Mouse (Mus musculus): ENCODE measurements around the gene Rbms1. TPM values are rescaled to one million over a fixed set of nuclear protein-coding genes. Genes with fewer than 3 reads are reported as not detected.

Rbms1 gene
- polyA plus RNA-seq, 1 experiment, result 3.5 TPM

DNA sequence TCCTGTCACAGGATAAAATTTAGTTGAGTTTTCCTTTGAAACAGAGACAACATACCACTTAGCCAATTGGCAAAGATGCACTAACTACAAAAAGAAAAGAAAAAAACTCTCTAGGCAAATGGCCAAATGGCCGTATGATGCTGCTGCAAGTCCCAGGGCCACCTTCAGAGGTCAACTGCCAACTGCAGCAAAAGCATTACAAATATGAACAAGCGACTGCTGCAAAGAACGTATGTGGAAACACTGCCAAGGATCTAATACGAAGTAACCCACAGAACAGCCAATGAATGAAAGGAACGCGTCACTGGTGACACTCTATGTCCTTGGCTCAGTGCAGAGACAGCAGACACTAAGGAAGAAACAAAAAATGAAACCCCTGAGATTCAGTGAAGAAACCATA, 148.2 kb downstream of the Rbms1 start:
- Histone ChIP-seq H3K36me3 (ENCODE audit: control insufficient read depth) (no peaks in the 10 kb centered on the region), H3K4me1 (ENCODE audit: control insufficient read depth) (peaks cover 7% of the 10 kb centered on the region; the same call in 1 of the 2 replicates), H3K9me3 (ENCODE audit: control insufficient read depth, low read length) (no peaks in the 10 kb centered on the region), H3K4me3 (replicated peaks) (no peak overlapping the region), H3K27me3 (ENCODE audit: control insufficient read depth) (no peaks in the 10 kb centered on the region)
- no peak for TF ChIP-seq TAL1 (IDR thresholded peaks at IDR 0.05; ENCODE audit: low read length)
- no peak for TF ChIP-seq GATA1 (IDR thresholded peaks at IDR 0.05; ENCODE audit: low read length)

DNA sequence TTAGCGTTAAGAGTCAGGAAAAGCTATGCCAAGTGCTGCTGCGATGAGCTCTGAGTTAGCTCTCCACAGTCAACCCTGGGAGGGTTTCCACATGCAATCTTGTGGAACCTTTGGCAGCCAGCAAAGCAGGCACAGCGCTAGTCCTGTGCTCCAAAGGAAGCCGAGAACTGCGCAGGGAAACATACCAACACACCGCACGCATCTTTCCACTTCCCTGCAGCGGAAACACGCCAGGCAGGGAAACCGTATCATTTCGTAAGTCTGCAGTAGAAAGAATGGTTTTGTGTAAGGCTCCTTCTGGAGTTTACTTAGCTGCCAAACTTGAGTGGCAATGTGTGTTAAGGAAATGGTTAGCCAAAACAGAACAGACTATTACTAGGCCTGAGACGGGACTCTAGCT, 150.0 kb downstream of the Rbms1 start:
- TF ChIP-seq GATA1 (IDR thresholded peaks at IDR 0.05; ENCODE audit: low read length) (no peak), TAL1 (IDR thresholded peaks at IDR 0.05; ENCODE audit: low read length) (no peak)
- H3K4me3 ChIP-seq (replicated peaks), result no peak overlapping the region
- H3K9me3 ChIP-seq (ENCODE audit: control insufficient read depth, low read length), result no peaks in the 10 kb centered on the region
- H3K36me3 ChIP-seq (ENCODE audit: control insufficient read depth), result no peaks in the 10 kb centered on the region
- H3K4me1 ChIP-seq (ENCODE audit: control insufficient read depth), result peaks cover 8% of the 10 kb centered on the region; the same call in 1 of the 2 replicates
- H3K27me3 ChIP-seq (ENCODE audit: control insufficient read depth), result no peaks in the 10 kb centered on the region

DNA sequence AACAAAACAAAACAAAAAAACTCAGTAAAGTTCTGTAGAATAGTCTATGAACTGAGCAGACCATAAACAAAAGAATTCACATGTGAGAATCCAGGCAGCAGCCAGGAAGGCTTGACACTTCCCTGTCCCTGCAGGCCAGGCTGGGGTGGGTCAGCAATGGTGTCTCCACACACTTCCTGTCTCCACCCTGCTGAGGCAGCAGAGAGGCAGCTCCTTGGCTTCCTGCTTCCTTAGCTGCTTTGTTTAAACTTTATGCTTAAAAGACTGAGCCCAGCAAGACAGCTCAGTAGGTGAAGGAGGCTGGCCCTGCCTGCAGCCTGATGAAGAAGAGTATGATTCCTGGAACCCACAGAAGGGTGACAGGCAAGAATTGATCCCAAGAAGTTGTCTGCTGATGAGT, 152.4 kb downstream of the Rbms1 start:
- Histone ChIP-seq H3K36me3 (ENCODE audit: control insufficient read depth) (no peaks in the 10 kb centered on the region), H3K9me3 (ENCODE audit: control insufficient read depth, low read length) (no peaks in the 10 kb centered on the region), H3K27me3 (ENCODE audit: control insufficient read depth) (no peaks in the 10 kb centered on the region), H3K4me1 (ENCODE audit: control insufficient read depth) (peaks cover 6% of the 10 kb centered on the region; the same call in 1 of the 2 replicates), H3K4me3 (replicated peaks) (no peak overlapping the region)
- TF ChIP-seq GATA1 (IDR thresholded peaks at IDR 0.05; ENCODE audit: low read length), result no peak
- no peak for TF ChIP-seq TAL1 (IDR thresholded peaks at IDR 0.05; ENCODE audit: low read length)

GRCm38 (mm10) chr2:60809441-60809921, 153.5 kb downstream of the Rbms1 start:
- Histone ChIP-seq H3K9me3 (ENCODE audit: control insufficient read depth, low read length) (no peaks in the 10 kb centered on the region), H3K4me3 (replicated peaks) (no peak overlapping the region), H3K27me3 (ENCODE audit: control insufficient read depth) (no peaks in the 10 kb centered on the region), H3K36me3 (ENCODE audit: control insufficient read depth) (no peaks in the 10 kb centered on the region), H3K4me1 (ENCODE audit: control insufficient read depth) (peaks cover 6% of the 10 kb centered on the region; the same call in 1 of the 2 replicates)
- no peak for TF ChIP-seq GATA1 (IDR thresholded peaks at IDR 0.05; ENCODE audit: low read length)
- TF ChIP-seq TAL1 (IDR thresholded peaks at IDR 0.05; ENCODE audit: low read length), result no peak

- H3K4me1 ChIP-seq (ENCODE audit: control insufficient read depth), result peaks cover 6% of the 10 kb centered on the region; the same call in 1 of the 2 replicates
- TF ChIP-seq TAL1 (IDR thresholded peaks at IDR 0.05; ENCODE audit: low read length), result no peak
- no peak for TF ChIP-seq GATA1 (IDR thresholded peaks at IDR 0.05; ENCODE audit: low read length)
These were observed 154.2 kb downstream of the Rbms1 start for GRCm38 (mm10) chr2:60808822-60809221.

GRCm38 (mm10) chr2:60807341-60808195, 155.4 kb downstream of the Rbms1 start:
- H3K27me3 ChIP-seq (ENCODE audit: control insufficient read depth), result no peaks in the 10 kb centered on the region
- no peak overlapping the region for H3K4me3 ChIP-seq (replicated peaks)
- no peaks in the 10 kb centered on the region for H3K36me3 ChIP-seq (ENCODE audit: control insufficient read depth)
- no peak for TF ChIP-seq TAL1 (IDR thresholded peaks at IDR 0.05; ENCODE audit: low read length)
- no peak for TF ChIP-seq GATA1 (IDR thresholded peaks at IDR 0.05; ENCODE audit: low read length)
- H3K4me1 ChIP-seq (ENCODE audit: control insufficient read depth), result peaks cover 6% of the 10 kb centered on the region; the same call in 1 of the 2 replicates
- no peaks in the 10 kb centered on the region for H3K9me3 ChIP-seq (ENCODE audit: control insufficient read depth, low read length)

More at GRCm38 (mm10) chr2:60808822-60809221, 154.2 kb downstream of the Rbms1 start:
- H3K9me3 ChIP-seq (ENCODE audit: control insufficient read depth, low read length), result no peaks in the 10 kb centered on the region
- H3K4me3 ChIP-seq (replicated peaks), result no peak overlapping the region
- H3K36me3 ChIP-seq (ENCODE audit: control insufficient read depth), result no peaks in the 10 kb centered on the region
- H3K27me3 ChIP-seq (ENCODE audit: control insufficient read depth), result no peaks in the 10 kb centered on the region

DNA sequence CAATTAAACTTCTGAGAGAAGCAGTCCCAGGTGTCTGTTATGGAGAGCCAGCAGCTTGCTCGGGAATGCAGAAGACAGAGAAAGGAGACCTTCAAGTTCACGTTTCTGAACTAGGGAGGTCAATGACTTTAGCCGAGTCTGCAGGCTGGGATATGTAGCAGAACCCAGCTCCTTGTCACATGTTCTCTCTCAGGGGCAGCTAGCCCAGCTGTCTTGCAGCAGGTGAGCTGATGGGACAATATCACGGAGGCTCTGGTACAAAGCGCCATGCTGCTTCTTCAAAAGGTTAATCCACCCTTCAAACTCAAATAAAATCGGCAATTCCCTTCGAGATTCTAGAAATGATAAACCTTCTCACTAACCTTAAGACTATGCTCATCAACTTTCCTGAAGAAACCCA, 158.2 kb downstream of the Rbms1 start:
- Histone ChIP-seq H3K9me3 (ENCODE audit: control insufficient read depth, low read length) (no peaks in the 10 kb centered on the region), H3K36me3 (ENCODE audit: control insufficient read depth) (no peaks in the 10 kb centered on the region), H3K27me3 (ENCODE audit: control insufficient read depth) (no peaks in the 10 kb centered on the region), H3K4me1 (ENCODE audit: control insufficient read depth) (peaks cover 1% of the 10 kb centered on the region; the same call in 1 of the 2 replicates), H3K4me3 (replicated peaks) (no peak overlapping the region)
- TF ChIP-seq TAL1 (IDR thresholded peaks at IDR 0.05; ENCODE audit: low read length) (no peak), GATA1 (IDR thresholded peaks at IDR 0.05; ENCODE audit: low read length) (no peak)

- Histone ChIP-seq H3K4me1 (ENCODE audit: control insufficient read depth) (no peaks in the 10 kb centered on the region), H3K9me3 (ENCODE audit: control insufficient read depth, low read length) (no peaks in the 10 kb centered on the region), H3K27me3 (ENCODE audit: control insufficient read depth) (no peaks in the 10 kb centered on the region), H3K36me3 (ENCODE audit: control insufficient read depth) (no peaks in the 10 kb centered on the region), H3K4me3 (replicated peaks) (no peak overlapping the region)
- TF ChIP-seq TAL1 (IDR thresholded peaks at IDR 0.05; ENCODE audit: low read length) (no peak), GATA1 (IDR thresholded peaks at IDR 0.05; ENCODE audit: low read length) (no peak)
These were observed 159.6 kb downstream of the Rbms1 start for GRCm38 (mm10) chr2:60803377-60803776.

- Histone ChIP-seq H3K4me3 (replicated peaks) (no peak overlapping the region), H3K27me3 (ENCODE audit: control insufficient read depth) (no peaks in the 10 kb centered on the region), H3K36me3 (ENCODE audit: control insufficient read depth) (no peaks in the 10 kb centered on the region), H3K4me1 (ENCODE audit: control insufficient read depth) (no peaks in the 10 kb centered on the region), H3K9me3 (ENCODE audit: control insufficient read depth, low read length) (no peaks in the 10 kb centered on the region)
- TF ChIP-seq GATA1 (IDR thresholded peaks at IDR 0.05; ENCODE audit: low read length), result no peak
- no peak for TF ChIP-seq TAL1 (IDR thresholded peaks at IDR 0.05; ENCODE audit: low read length)
These were observed 160.2 kb downstream of the Rbms1 start for GRCm38 (mm10) chr2:60802828-60803227.

All from erythroblast, embryonic 14.5 days (primary cell).